Mouse (Mus musculus): Measurements from ENCODE around the gene Cyb5d1.
A peak's percentile ranks its signal among the peaks of the same experiment; 100 is the strongest.

Gene Cyb5d1

DNA sequence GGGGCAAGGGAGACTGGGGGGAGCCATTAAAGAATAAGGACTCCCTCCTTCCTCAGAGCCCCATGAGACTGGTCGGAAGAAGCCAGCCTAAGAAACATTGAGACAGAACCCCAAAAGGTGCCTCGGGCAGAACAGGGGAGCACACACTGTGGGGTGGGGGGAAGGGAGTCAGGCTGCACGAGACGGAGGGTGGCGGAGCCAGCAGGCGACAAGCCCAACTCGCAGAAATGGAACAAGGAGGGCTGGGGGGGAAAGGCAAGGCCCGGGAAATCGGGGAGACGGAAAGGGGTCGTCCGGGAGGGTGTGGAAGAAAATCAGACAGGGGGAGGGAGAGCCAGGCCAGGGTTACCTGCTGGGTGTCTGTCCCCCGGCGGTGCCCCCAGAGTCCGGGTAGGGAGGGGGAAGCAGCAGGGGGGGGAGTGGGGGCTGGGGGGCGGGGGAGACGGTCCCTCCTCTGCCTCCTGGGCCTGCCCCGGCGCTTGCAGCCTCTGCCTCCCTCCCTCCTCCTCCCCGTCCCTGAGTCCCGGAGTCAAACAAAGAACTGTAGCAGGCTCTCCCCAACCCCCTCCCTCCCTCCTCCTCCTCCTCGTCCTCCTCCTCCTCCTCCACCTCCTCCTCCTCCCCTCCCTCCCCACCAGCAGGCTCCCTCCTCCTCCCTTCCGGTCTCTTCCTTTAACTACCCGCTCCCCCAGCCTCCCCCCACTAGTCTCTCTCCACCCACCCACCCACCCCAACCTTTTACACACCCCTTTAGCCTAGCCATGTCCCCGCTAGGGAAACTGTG lies 20.4 kb upstream of the Cyb5d1 start:
- no peak for DNase-seq (ENCODE audit: low spot score in 2 of 2)

DNA sequence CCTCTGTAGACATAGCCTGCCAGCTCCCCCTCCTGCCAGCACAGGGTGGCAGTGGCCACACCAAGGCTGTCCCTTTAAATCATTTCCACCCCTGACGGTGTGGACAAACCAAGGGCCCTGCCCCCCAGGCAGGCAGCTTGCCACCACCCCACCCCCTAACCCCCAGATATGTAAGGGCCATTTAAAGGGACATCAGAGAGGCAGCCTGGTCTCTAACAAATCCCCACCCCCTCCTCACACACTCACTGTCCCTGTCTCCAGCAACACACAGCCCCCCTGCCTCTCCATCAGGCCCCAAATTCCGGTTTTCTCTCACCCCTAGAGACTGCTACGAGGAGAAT lies 19.9 kb upstream of the Cyb5d1 start:
- DNase-seq (ENCODE audit: low spot score in 2 of 2) = no peak

DNA sequence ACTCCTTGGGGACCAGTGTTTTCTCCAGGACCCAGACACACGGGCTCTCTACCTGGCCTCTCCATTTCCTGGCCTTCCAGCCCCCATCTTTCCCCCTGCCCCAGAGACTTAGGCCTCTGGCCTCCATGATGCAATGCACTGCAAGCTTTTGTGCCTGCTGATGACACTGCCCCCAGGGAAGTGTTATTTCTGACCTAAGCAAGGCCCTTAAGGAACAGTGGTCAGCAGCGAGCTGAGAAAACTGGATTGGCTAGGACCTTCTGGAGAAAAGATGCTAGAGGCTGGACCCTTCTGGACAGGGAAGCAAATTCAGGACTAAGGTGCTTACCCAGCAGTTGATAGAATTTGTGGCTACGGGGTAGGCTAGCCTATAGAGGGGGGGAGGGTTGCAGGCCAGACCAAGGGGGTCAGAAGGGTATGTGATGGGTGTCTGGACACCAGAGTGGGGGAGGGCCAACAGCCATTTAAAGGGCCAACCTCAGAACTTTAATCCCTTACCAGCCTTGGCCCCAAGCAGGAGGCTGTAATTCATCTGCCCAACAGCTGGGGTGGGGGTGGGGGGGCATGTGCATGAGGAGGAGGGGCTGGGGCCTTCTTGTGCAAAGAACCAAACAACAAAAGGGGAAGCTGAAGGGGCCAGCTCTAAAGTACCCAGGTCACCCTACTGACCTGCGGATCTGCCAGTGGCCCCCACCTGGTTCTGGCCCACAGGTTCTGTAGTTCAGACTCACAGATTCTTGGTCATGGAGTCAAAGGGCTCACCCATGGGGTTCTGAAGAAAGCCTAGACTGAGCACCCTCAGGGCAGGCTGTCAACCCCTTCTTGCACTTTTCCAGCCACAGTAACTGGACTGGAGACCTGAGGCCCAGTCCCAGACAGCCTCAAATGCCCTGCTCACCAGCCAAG lies 19.2 kb upstream of the Cyb5d1 start:
- no peak for DNase-seq (ENCODE audit: low spot score in 2 of 2)

DNA sequence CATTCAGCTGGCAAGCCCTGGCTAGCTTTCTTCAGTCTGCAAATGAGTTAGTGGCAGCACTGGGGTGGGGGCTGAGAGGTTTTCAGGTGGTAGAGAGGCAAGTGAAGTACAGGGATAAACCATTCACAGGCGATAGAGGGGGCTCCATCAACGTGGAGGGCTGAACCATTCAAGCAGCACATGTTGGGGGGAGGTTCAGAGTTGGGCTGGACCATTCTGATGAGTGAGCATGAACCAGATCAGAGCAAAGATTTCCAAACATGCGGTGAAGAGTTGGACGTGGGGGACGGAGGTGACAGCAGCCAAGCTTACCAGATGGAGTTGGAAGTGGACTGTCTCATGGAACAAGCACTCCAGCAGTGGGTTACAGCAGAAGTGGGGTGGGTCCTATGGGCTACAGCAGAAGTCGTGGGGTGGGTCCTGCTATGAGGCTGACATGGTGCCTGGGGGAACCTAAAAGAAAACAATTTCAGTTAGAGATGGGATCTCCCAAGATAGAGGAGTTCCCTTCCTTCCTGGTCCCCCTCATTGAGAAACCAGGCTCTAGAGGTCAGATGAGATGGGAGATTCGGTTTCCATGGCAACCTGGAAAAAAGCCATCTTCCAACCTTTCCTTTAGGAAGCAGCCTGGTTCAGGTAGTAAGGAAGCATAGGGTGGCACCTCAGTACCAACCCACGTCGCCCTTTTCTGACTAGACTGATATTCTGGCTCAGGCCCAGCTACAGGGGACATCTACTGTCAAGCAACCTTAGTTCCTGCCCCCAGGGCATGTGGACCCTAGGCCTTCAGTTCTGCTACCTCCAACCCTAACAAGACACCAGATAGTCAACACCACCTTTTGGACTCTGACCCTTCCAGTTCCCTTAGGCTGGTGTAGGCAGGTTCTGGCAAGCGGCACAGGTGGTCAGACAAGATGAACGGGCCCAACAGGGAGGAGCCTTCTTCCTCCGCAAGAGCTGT lies 18.1 kb upstream of the Cyb5d1 start, which contains the start of gene Kdm6b:
Kdm6b (minus strand) TSS at position 455 of the 961 bp plus-strand sequence.
- DNase-seq (ENCODE audit: low spot score in 2 of 2) = no peak

DNA sequence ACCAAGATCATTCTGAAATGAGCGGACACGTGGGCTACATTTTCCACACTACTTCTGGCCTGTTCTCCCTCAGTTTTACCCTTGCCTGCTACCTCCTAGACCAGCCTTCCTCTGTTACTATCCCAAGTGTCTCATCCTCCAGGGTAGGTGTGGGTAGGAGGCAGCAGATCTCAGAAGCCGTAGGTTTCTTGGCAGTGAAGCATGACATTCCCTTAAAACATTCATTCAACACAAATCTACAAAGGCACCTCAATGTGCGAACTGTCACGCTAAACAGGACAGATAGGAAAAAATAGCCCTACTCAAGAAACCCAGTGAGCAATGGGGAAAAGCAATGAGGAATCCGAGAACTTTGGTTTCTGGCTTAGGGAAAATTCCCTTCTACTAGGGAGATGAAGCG lies 17.1 kb upstream of the Cyb5d1 start:
- no peak for DNase-seq (ENCODE audit: low spot score in 2 of 2)

DNA sequence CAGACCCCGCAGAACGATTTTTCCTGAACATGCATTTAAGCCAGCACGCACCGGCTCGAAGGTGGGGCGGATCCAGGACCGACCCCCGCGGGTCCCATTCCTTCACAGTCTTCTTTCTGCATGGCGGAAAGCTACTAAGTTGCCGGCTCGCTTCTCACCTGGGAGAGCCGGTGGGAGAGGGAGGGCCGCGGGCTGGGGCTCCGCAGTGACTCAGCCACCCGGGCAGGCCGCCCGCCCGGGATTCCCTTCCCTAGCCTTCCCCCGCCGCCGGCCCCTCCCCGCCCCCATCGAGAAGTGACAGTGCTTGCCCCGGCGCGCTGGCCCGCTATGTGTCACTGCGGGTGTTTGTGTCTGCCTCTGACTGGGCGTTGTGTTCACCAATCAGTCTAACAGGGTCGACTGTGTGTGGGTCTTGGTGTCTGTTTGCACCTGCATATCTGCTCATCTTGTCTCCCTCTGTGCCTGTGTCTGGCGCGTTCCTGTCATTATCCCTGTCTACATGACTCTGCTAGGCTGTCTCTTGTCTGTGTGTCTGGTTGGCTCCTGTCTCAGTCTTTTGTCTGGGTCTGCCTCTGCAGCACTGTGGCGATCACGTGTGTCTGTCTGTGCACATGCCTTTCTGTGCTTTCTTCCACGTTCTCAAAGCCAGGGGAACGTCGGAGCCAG lies 16.2 kb upstream of the Cyb5d1 start:
- DNase-seq (ENCODE audit: low spot score in 2 of 2) = no peak

DNA sequence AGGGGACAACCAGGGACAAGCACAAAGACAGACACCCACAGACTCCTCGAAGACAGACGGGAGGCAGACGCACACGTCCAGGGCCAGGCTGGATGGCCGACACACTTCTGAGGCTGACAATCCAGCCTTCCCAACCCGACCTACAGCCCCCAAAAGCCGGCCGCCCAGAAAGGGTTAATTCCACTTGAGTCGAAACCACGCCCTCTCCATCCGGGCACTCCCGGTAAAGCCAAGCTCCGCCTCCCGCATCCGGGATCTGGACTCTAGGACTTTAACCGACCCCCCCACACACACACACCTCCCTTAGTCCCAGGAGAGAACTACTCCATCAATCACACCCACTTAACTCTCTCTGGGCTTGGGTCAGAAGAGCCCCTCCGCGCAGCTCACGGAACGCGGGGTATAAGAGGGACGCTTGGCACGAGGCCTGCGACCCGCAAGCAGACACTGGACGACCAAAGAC lies 15.7 kb upstream of the Cyb5d1 start:
- DNase-seq (ENCODE audit: low spot score in 2 of 2) = peak; percentile 74 to 84

DNA sequence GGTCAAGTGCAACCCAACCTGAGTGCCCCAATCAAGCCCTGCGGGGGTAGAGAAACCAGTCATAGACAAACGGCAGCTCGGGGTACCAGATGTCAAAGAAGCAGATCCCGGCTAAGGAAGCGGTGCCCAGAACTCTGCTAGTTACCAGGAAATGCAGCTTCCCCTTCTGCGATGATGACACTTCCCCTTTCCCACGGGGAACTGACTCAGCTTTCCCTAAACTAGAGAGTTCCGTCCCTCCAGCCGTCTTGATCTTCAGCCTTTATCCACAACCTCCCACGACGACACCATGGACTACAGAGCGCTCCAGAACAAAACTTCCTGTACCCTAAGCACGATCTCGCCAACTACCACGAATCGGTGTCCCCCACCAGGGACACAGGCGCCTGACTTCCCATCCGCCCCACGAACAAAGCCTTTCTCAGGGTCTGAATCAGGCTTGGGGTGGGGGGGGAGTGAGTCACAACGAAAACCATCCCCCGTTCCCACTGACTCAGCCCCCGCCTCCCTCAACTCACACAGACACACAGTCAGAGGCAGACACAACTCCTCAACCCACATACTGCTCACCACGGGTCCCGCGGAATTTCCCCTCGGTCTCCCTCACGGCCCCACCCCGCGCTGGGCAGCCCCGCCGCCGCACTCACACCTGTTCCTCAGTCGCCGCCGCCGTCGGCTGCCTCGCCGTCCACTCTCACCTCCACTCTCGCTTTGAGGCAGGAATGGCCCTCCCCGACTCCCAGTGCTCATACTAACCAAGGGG lies 15.1 kb upstream of the Cyb5d1 start:
- DNase-seq (ENCODE audit: low spot score in 2 of 2) = peak in 1 of 2 experiments; percentile 57

DNA sequence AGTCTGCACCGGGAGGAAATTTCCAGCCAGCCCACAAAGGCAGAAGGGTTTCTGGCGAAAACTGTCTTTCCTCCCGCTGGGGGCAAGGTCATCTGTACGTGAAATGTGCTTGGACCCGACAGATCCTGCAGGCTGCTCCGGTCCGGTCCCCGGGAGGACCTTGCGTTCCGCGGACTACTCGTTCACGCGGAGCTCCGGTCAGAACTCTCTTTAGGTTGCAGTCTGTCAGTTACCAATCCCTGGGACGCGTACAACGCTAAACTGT lies 14.5 kb upstream of the Cyb5d1 start:
- DNase-seq (ENCODE audit: low spot score in 2 of 2) = no peak

DNA sequence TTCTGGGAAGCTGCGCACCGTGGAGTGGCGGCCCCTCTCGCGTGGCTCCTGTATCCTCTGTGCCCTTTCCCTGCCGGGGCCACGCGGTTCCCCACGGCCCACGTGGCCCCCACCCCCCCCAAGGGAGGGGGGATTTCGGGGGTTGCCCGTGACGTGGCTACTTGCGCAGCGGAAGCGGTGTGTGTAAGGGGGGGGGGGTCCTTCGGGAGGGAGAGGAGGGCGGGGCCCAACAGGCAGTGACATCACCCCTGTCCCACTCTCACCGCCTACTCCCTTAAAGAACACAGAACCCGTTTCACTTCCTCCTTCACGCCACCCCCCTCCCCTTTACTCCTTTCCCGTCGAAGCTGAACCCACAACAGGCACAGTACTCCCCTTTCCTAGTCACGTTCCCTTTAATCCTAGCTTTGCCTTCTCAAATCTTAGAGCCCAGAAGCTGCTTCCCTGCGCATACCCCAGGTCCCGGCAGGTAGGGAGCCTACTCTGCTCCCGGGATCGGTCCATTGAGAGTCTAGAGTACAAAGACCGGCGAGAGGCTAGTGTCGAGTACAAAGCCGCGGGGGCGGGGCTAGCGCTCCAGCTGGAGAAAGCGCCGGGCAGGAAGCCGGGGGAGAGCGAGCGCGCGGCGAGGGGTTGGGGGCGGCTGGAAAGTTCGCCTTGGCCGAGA lies 14.1 kb upstream of the Cyb5d1 start:
- DNase-seq (ENCODE audit: low spot score in 2 of 2) = peak; percentile 69 to 74

DNA sequence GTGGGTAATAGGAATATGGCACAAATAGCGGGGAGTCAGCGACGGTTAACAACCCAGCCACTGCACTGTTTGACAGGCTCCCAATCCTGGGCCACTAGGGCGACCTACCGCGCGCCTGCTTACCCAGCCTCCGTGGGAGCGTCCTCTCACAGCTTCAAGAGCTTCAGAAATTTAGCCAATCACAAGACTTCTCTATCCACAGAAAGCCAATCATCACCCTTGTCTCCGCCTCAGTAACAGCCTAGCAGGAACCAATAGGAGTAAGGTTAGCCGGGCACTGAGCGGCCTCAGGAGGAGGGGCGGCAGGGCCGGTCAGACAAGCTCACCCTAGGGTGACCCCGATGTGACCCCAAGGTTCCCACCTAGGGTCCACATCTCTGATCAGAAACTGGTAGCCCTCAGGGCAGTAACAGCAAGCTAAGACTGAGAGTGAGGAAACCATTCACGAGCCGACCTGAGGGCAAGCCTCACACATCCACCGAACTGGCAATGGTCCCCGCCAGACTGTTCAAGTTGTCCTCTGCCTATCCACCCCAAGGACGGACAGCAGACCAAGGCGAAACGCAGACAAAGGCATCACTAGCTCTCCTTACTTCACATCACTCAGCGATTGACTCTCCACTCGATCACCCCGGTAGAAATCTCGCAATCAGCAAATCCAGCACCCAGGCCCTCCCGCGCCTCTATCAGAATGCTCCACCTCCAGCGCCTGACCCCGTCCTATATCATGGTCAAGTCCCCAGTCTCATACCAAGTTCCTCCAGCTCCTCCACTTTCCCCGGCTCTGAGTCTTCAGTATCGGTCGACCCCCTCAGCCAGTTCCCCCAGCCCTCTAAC lies 13.3 kb upstream of the Cyb5d1 start:
- DNase-seq (ENCODE audit: low spot score in 2 of 2) = peak; percentile 51 to 61

DNA sequence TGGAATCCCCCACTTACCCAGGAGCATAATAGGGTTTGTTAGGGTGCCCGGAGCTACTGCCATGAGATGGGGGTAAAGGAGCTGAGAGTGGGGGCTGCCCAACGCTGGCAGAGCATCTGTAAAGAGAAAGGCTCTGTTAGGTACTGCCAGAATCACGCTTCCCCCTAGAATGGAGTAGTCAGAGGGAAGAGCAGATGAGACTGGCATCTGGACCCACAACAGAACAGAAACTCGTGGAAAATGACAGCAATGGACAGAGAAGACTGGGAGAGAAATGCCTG lies 12.2 kb upstream of the Cyb5d1 start:
- no peak for DNase-seq (ENCODE audit: low spot score in 2 of 2)

DNA sequence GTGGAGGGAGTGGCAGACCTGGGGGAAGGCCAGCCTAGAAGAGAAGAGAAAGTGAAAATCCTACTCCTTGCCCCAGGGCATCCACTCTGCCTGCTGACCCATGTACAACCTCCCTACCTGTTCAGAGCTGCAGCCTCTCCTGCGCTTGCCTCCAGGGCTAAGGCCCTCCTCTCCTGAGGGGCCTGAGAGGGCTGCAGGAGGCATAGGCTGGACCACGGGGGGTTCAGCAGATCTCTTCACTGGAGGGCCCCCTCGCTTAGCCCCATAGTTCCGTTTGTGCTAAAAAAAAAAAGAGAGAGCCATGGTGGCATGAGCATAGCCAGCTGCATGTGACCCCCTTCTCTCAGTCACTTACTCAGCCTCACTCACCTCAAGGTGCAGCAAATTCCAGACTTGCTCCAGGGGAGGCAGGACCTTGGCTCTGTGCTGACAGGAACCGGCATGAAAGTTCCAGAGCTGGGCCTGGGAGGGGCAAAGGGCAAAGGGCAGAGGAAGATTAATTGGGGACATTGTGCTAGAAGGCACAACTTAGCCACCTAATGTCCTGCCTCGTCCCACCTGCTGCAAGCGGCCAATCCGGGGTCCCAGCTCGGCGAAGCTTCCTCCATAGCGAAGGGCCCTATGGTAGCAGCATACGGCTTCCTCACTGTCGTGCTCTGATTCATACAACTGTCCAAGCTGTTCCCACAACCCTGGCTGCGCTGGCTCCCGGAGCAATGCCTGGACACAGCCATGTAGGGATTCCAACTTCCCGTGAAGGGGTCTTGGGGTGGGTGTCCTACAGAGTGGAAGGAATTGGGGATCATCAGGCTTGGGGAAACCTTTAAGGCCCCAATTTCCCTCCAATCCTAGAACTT lies 11.7 kb upstream of the Cyb5d1 start:
- DNase-seq (ENCODE audit: low spot score in 2 of 2) = no peak

DNA sequence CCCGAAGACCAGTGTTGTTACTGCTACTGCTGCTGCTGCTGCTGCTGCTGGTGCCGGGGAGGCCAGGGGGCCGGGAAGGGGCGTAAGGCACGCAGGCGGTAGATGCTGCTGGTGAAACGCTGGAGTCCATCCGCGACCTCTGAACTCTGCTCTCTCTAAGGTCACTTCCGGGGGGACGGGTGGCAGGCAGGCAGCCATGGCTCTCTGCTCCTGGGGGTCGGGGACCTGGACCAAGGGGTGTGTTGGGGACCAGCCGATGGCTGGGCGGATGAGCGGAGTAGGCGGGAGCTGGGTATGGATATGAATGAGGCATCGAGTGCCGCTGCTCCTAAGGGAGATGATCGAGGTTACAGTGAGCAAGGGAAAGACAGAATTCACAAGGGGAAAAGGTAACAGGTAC lies 10.9 kb upstream of the Cyb5d1 start:
- no peak for DNase-seq (ENCODE audit: low spot score in 2 of 2)

DNA sequence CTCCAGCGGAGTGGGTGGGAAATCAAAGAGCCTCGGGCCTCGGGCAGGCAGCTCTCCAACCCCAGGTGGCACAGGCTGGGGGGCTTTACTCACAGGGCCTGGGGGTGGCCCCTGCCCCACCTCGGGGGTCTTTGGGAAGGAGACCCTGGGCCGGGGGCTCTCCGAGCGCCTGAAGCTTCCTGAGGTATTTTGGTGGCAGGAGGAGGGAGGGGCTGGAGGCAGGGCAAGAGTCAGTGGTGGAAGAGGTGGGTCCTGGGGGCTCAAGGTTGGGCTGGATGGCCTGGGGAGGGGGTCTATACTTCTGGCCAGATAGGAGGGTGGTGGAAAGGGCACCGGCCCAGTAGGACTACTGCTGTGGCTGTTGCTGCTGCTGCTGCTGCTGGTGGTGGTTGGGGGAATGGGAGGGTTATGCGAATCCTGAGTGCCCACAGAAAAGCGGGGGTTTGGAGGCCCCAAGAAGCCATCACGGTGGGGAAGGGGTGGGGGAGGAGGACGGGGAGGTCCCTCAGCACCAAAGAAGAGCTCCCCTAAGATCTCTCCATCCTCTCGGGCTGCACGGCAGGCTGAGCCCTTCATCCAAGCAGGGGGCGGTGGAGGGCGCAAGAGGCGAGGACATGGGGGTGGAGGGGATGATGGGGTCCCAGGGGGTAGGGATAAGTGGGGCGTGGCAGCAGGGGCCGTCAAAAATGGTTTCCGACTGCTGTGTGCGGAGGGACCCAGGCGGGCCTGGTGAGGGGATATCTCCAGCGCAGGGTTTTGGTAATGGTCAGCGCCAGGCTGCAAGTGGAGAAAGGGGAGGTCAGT lies 10.2 kb upstream of the Cyb5d1 start:
- DNase-seq (ENCODE audit: low spot score in 2 of 2) = no peak

DNA sequence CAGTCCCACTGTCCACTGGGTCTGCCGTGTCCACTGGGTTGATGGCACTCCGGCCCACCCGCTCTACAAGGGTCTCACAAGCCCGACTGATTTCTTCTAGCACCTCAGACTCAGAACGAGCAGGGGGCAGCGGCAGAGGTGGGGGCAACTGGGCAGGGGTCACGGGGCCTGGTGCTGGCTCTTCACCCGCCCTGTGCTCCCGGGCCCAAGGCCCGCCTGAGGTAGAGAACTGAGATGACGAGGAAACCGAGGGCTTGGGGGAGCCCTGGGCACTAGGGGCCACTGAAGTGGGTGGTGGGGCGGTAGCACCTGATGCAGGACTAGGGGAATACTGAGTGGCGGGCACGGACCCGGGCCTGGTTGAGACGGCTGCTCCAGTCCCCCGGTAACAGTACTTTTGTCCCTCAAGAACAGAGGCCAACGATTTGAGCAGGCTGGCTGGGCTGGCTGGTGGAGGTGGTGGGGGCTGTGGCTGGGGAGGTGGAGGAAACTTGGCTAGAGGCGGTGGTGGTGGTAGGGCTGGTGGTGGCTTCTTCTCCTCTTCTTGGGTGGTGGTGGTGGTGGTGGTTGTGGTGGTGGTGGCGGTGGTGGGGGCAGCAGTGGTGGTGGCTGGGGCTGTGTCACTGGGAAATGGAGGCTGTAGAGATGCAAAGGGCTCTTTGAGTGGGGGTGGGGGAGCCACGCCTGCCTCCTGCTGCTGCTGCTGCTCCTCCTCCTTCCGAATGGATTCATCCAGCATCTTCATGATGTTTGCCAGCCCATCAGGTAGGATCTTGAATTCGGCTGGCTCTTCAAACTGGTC lies 9.4 kb upstream of the Cyb5d1 start:
- DNase-seq (ENCODE audit: low spot score in 2 of 2) = no peak
